Mouse (Mus musculus): ENCODE results near the gene Tmem203. TPM values are rescaled to one million over a fixed set of nuclear protein-coding genes. Genes with fewer than 3 reads are reported as not detected.

The Tmem203 gene
- polyA plus RNA-seq, 1 experiment, result 48.9 TPM

GRCm38 (mm10) chr2:25226864-25227263 is 28.4 kb upstream of the Tmem203 start:
- WGBS, result 87% methylated on average over 5 of the region's 5 CpGs
- no peak overlapping the region for H3K27ac ChIP-seq (ENCODE audit: insufficient read depth, low read depth, low read length)
- no peaks in the 10 kb centered on the region for H3K36me3 ChIP-seq (ENCODE audit: control insufficient read depth, insufficient read depth, low read length)
- H3K4me1 ChIP-seq (ENCODE audit: control insufficient read depth, insufficient read depth, low read length), result no peaks in the 10 kb centered on the region; the same call in 1 of the 2 replicates
- no peak overlapping the region for H3K4me3 ChIP-seq (ENCODE audit: insufficient read depth, low read depth, low read length)
- no peak for DNase-seq
- TF ChIP-seq POLR2A (IDR thresholded peaks at IDR 0.05; ENCODE audit: low read depth, low read length) (no peak), CTCF (conservative IDR thresholded peaks at IDR 0.05; ENCODE audit: insufficient read depth, insufficient read length, low read depth, low read length) (no peak)
- H3K27me3 ChIP-seq (replicated peaks; ENCODE audit: control insufficient read depth, insufficient read depth, low read length), result no peaks in the 10 kb centered on the region

GRCm38 (mm10) chr2:25227406-25227805 is 27.8 kb upstream of the Tmem203 start:
- H3K36me3 ChIP-seq (ENCODE audit: control insufficient read depth, insufficient read depth, low read length), result no peaks in the 10 kb centered on the region
- TF ChIP-seq POLR2A (IDR thresholded peaks at IDR 0.05; ENCODE audit: low read depth, low read length) (no peak), CTCF (conservative IDR thresholded peaks at IDR 0.05; ENCODE audit: insufficient read depth, insufficient read length, low read depth, low read length) (no peak)
- H3K4me1 ChIP-seq (ENCODE audit: control insufficient read depth, insufficient read depth, low read length), result no peaks in the 10 kb centered on the region; the same call in 1 of the 2 replicates
- no peak overlapping the region for H3K4me3 ChIP-seq (ENCODE audit: insufficient read depth, low read depth, low read length)
- no peak for DNase-seq
- no peaks in the 10 kb centered on the region for H3K27me3 ChIP-seq (replicated peaks; ENCODE audit: control insufficient read depth, insufficient read depth, low read length)
- WGBS, result 86% methylated on average over 4 of the region's 4 CpGs
- H3K27ac ChIP-seq (ENCODE audit: insufficient read depth, low read depth, low read length), result no peak overlapping the region

DNA sequence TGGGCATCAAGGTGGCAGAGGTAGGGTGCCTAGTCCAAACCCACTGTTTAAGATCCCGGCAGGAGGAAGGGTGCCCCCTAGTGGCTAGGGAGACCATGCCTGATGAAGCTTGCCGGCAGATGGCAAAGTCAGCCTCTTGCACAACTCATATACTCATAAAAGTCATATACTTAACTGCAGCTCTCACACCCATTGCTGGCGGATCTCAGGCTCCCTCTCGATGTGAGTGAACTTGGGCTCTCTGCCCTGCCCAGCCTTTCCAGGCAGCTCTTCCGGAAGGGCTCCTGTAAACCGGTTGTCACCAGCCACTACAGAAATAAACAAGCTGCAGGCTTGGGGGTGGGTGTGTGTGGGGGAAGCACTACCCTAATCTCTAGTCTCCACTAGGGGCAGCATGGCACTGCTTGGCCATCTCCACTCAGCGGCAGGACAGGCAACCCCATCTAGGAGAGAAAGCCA is 26.8 kb upstream of the Tmem203 start:
- Histone ChIP-seq H3K27me3 (replicated peaks; ENCODE audit: control insufficient read depth, insufficient read depth, low read length) (no peaks in the 10 kb centered on the region), H3K27ac (ENCODE audit: insufficient read depth, low read depth, low read length) (peak overlapping the region; percentile 32), H3K4me3 (ENCODE audit: insufficient read depth, low read depth, low read length) (peak overlapping the region; percentile 4), H3K36me3 (ENCODE audit: control insufficient read depth, insufficient read depth, low read length) (no peaks in the 10 kb centered on the region), H3K4me1 (ENCODE audit: control insufficient read depth, insufficient read depth, low read length) (no peaks in the 10 kb centered on the region; the same call in 1 of the 2 replicates)
- under 1% methylated on average over 7 of the region's 7 CpGs for WGBS
- peak; percentile 96 for DNase-seq
- TF ChIP-seq POLR2A (IDR thresholded peaks at IDR 0.05; ENCODE audit: low read depth, low read length) (peak; percentile 10), CTCF (conservative IDR thresholded peaks at IDR 0.05; ENCODE audit: insufficient read depth, insufficient read length, low read depth, low read length) (peak; percentile 93)

- no peaks in the 10 kb centered on the region for H3K27me3 ChIP-seq (replicated peaks; ENCODE audit: control insufficient read depth, insufficient read depth, low read length)
- no peak overlapping the region for H3K27ac ChIP-seq (ENCODE audit: insufficient read depth, low read depth, low read length)
- no peak for DNase-seq
- TF ChIP-seq CTCF (conservative IDR thresholded peaks at IDR 0.05; ENCODE audit: insufficient read depth, insufficient read length, low read depth, low read length) (no peak), POLR2A (IDR thresholded peaks at IDR 0.05; ENCODE audit: low read depth, low read length) (no peak)
- no peaks in the 10 kb centered on the region for H3K36me3 ChIP-seq (ENCODE audit: control insufficient read depth, insufficient read depth, low read length)
- H3K4me3 ChIP-seq (ENCODE audit: insufficient read depth, low read depth, low read length), result no peak overlapping the region
- WGBS, result 74% methylated on average over 6 of the region's 6 CpGs
- no peaks in the 10 kb centered on the region; the same call in 1 of the 2 replicates for H3K4me1 ChIP-seq (ENCODE audit: control insufficient read depth, insufficient read depth, low read length)
Observed at GRCm38 (mm10) chr2:25228995-25229530, 26.2 kb upstream of the Tmem203 start.

GRCm38 (mm10) chr2:25229582-25229981 is 25.7 kb upstream of the Tmem203 start:
- WGBS, result 92% methylated on average over 5 of the region's 5 CpGs
- TF ChIP-seq POLR2A (IDR thresholded peaks at IDR 0.05; ENCODE audit: low read depth, low read length) (no peak), CTCF (conservative IDR thresholded peaks at IDR 0.05; ENCODE audit: insufficient read depth, insufficient read length, low read depth, low read length) (no peak)
- Histone ChIP-seq H3K27me3 (replicated peaks; ENCODE audit: control insufficient read depth, insufficient read depth, low read length) (no peaks in the 10 kb centered on the region), H3K4me1 (ENCODE audit: control insufficient read depth, insufficient read depth, low read length) (no peaks in the 10 kb centered on the region; the same call in 1 of the 2 replicates), H3K27ac (ENCODE audit: insufficient read depth, low read depth, low read length) (no peak overlapping the region), H3K4me3 (ENCODE audit: insufficient read depth, low read depth, low read length) (no peak overlapping the region), H3K36me3 (ENCODE audit: control insufficient read depth, insufficient read depth, low read length) (no peaks in the 10 kb centered on the region)
- DNase-seq, result no peak

- WGBS, result 78% methylated on average over 7 of the region's 7 CpGs
- no peaks in the 10 kb centered on the region for H3K27me3 ChIP-seq (replicated peaks; ENCODE audit: control insufficient read depth, insufficient read depth, low read length)
Observed at GRCm38 (mm10) chr2:25230581-25230980, 24.7 kb upstream of the Tmem203 start.

GRCm38 (mm10) chr2:25231038-25231437 is 24.2 kb upstream of the Tmem203 start:
- Histone ChIP-seq H3K4me3 (ENCODE audit: insufficient read depth, low read depth, low read length) (no peak overlapping the region), H3K27ac (ENCODE audit: insufficient read depth, low read depth, low read length) (no peak overlapping the region), H3K4me1 (ENCODE audit: control insufficient read depth, insufficient read depth, low read length) (peaks cover 7% of the 10 kb centered on the region), H3K36me3 (ENCODE audit: control insufficient read depth, insufficient read depth, low read length) (no peaks in the 10 kb centered on the region), H3K27me3 (replicated peaks; ENCODE audit: control insufficient read depth, insufficient read depth, low read length) (no peaks in the 10 kb centered on the region)
- TF ChIP-seq CTCF (conservative IDR thresholded peaks at IDR 0.05; ENCODE audit: insufficient read depth, insufficient read length, low read depth, low read length) (no peak), POLR2A (IDR thresholded peaks at IDR 0.05; ENCODE audit: low read depth, low read length) (no peak)
- WGBS, result 70% methylated on average over 12 of the region's 12 CpGs
- DNase-seq, result no peak

More at GRCm38 (mm10) chr2:25230581-25230980, 24.7 kb upstream of the Tmem203 start:
- Histone ChIP-seq H3K36me3 (ENCODE audit: control insufficient read depth, insufficient read depth, low read length) (no peaks in the 10 kb centered on the region), H3K4me3 (ENCODE audit: insufficient read depth, low read depth, low read length) (no peak overlapping the region), H3K4me1 (ENCODE audit: control insufficient read depth, insufficient read depth, low read length) (peaks cover 2% of the 10 kb centered on the region; the same call in 1 of the 2 replicates), H3K27ac (ENCODE audit: insufficient read depth, low read depth, low read length) (no peak overlapping the region)
- DNase-seq, result no peak
- TF ChIP-seq POLR2A (IDR thresholded peaks at IDR 0.05; ENCODE audit: low read depth, low read length), result no peak
- no peak for TF ChIP-seq CTCF (conservative IDR thresholded peaks at IDR 0.05; ENCODE audit: insufficient read depth, insufficient read length, low read depth, low read length)

Data from kidney, adult 2 months (tissue).